Mouse (Mus musculus) CH12.LX (cell line): ENCODE measurements around the gene Fmo4. TPM values are rescaled to one million over a fixed set of nuclear protein-coding genes. Genes with fewer than 3 reads are reported as not detected.

Experiments used
- DNase-seq: peaks from one replicate; pipeline ENCODE4 v3.0.0-alpha.2; 2013; ENCODE audit errors: extremely low read depth
- H3K27ac ChIP-seq: 2 replicates; pipeline ENCODE4 v1.5.1; 2012; ENCODE audit warnings: low read depth, mild to moderate bottlenecking, control low read depth, moderate library complexity; ENCODE audit not compliant: insufficient read depth
- H3K27me3 ChIP-seq: replicated peaks from 2 replicates; pipeline ENCODE3; 2012; ENCODE audit warnings: inconsistent platforms
- H3K36me3 ChIP-seq, 2 experiments: replicated peaks in 1 of 2; 2 replicates each; pipeline versions ENCODE3 to v1.6.1; 2012; ENCODE audit warnings: inconsistent platforms in 1 of 2, low read length in 1 of 2, mild to moderate bottlenecking in 1 of 2, mixed read lengths in 1 of 2, moderate library complexity in 1 of 2; ENCODE audit not compliant: control insufficient read depth in 1 of 2, insufficient read depth in 1 of 2
- H3K4me1 ChIP-seq, 2 experiments: 2 replicates each; pipeline ENCODE4 v1.6.1; 2012; ENCODE audit warnings: inconsistent platforms in 1 of 2, moderate library complexity in 1 of 2; ENCODE audit not compliant: insufficient read depth in 2 of 2, control insufficient read depth in 1 of 2
- H3K4me2 ChIP-seq: 2 replicates; pipeline ENCODE4 v1.6.1; 2012; ENCODE audit warnings: low read depth, mild to moderate bottlenecking, control low read depth; ENCODE audit not compliant: poor library complexity, insufficient read depth, severe bottlenecking
- H3K4me3 ChIP-seq, 3 experiments: fragments of 150-350 bp in 1 of 3; sonication (generic) in 1 of 3; replicated peaks in 1 of 3; 2 replicates each; pipeline versions ENCODE3 to v1.5.1; 2011 to 2012; ENCODE audit warnings: low read depth in 2 of 3, low read length in 2 of 3, mild to moderate bottlenecking in 2 of 3, moderate library complexity in 2 of 3, control low read depth in 1 of 3, improper control_type of control experiment in 1 of 3, inconsistent platforms in 1 of 3, mixed read lengths in 1 of 3; ENCODE audit not compliant: poor library complexity in 1 of 3
- H3K79me2 ChIP-seq: replicated peaks from 2 replicates; pipeline ENCODE4 v1.6.1; 2012; ENCODE audit warnings: mild to moderate bottlenecking, moderate library complexity; ENCODE audit not compliant: control insufficient read depth, poor library complexity, insufficient read depth, severe bottlenecking; ENCODE audit errors: extremely low read depth
- H3K9ac ChIP-seq: 2 replicates; pipeline ENCODE4 v1.6.1; 2012; ENCODE audit warnings: low read depth, mild to moderate bottlenecking, control low read depth, moderate library complexity; ENCODE audit not compliant: insufficient read depth
- H3K9me3 ChIP-seq: replicated peaks from 2 replicates; pipeline ENCODE3; 2012; ENCODE audit warnings: low read length, inconsistent platforms, mixed read lengths
- ELF1 ChIP-seq: IDR thresholded peaks from 2 replicates; pipeline ENCODE4 v1.6.1; 2014; ENCODE audit warnings: low read depth, mild to moderate bottlenecking, inconsistent platforms, low read length, improper control_type of control experiment
- JUND ChIP-seq: conservative IDR thresholded peaks from 2 replicates; pipeline ENCODE4 v1.6.1; 2011; ENCODE audit warnings: low read depth, low read length, improper control_type of control experiment
- NRF1 ChIP-seq: IDR thresholded peaks from 2 replicates; pipeline ENCODE4 v1.6.1; 2014; ENCODE audit warnings: low read depth, mild to moderate bottlenecking, inconsistent platforms, low read length, improper control_type of control experiment, moderate library complexity
- POLR2A ChIP-seq: IDR thresholded peaks from 2 replicates; pipeline ENCODE4 v1.6.1; 2011; ENCODE audit warnings: low read depth, mild to moderate bottlenecking, improper control_type of control experiment, low read length
- dilution Hi-C: fragments of 300-500 bp; cut with MboI; formaldehyde crosslinking; loops from 2 replicates; pipeline ENCODE4 v1.14.3; 2020; ENCODE audit warnings: low sequenced_read_pairs; ENCODE audit not compliant: extremely low pct_unique_long_range_greater_than_20kb, extremely low pct_ligation_motif_present
- in situ Hi-C: fragments of 300-500 bp; cut with MboI; formaldehyde crosslinking; loops from 3 replicates; pipeline ENCODE4 v1.14.3; 2019; ENCODE audit warnings: low sequenced_read_pairs, low pct_ligation_motif_present, low pct_unique_long_range_greater_than_20kb, mixed read lengths
- polyA plus RNA-seq: library from polyadenylated mRNA; unstranded; fragments of >175 nt; gene quantifications from 2 replicates; pipeline ENCODE4 v1.2.1, GENCODE M21; 2012; ENCODE audit warnings: low read depth; ENCODE audit not compliant: insufficient read length
- total RNA-seq, 2 experiments: library from RNA; depleted of rRNA; stranded (reverse); fragments of 300-350 nt in 1 of 2; fragments of >200 nt in 1 of 2; gene quantifications; 2 replicates each; pipeline ENCODE4 v1.2.3; 2012 to 2014

Fmo4 gene
- total and polyA plus RNA-seq, 3 experiments: not detected

- Histone ChIP-seq H3K9me3 (no peaks in the 10 kb centered on the region), H3K27ac (no peak overlapping the region), H3K4me2 (no peak overlapping the region), H3K4me1 (peaks cover 2 to 7% of the 10 kb centered on the region in 2 experiments; a peak in 2 of 4 replicates), H3K36me3 (no peaks in the 10 kb centered on the region)
- dilution Hi-C loops: no loop called here
- TF ChIP-seq ELF1 (no peak), NRF1 (no peak)
- TF ChIP-seq, all 38 proteins: peak for 0
- in situ Hi-C loops: no loop called here
- no peaks in the 10 kb centered on the region for H3K79me2 ChIP-seq
- H3K9ac ChIP-seq: no peak overlapping the region
- H3K4me3 ChIP-seq: no peak overlapping the region
- no peaks in the 10 kb centered on the region for H3K27me3 ChIP-seq
- DNase-seq: no peak
These were observed 64.2 kb downstream of the Fmo4 start for GRCm38 (mm10) chr1:162749607-162750006.

DNA sequence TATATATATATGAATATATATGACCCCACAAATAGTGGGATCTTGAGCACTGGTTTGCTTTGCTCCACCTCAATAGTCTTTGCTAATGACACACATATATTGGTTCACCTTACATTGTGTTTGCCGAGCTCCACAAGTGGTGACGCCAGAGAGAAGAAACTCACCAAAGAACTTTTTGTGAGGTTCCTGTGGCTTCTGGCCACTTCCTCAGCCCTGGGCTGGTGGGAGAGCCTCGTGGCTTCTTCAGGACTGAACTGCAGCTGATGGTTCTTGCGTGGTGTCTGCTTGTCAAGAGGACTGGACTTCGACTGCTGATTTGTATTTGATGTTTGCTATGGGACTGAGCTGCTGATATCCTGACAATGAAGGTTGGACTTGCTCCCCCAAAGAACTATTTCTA lies 65.0 kb downstream of the Fmo4 start:
- TF ChIP-seq POLR2A (no peak), JUND (no peak)
- H3K4me3 ChIP-seq: no peak overlapping the region
- H3K27ac ChIP-seq: no peak overlapping the region
- no peaks in the 10 kb centered on the region for H3K36me3 ChIP-seq
- peaks cover 2 to 7% of the 10 kb centered on the region in 2 experiments; a peak in 2 of 4 replicates for H3K4me1 ChIP-seq
- H3K79me2 ChIP-seq: no peaks in the 10 kb centered on the region
- no peak overlapping the region for H3K4me2 ChIP-seq
- in situ Hi-C loops: no loop called here
- no peak overlapping the region for H3K9ac ChIP-seq
- H3K27me3 ChIP-seq: no peaks in the 10 kb centered on the region
- no peak for DNase-seq
- dilution Hi-C loops: no loop called here
- no peaks in the 10 kb centered on the region for H3K9me3 ChIP-seq

Other genes starting within 250 kb of the Fmo4 start
- gene Vamp4, start 243.5 kb downstream of the Fmo4 start, total RNA-seq (2012; rRNA removed): 17.9 and 18.0 TPM in 2 replicates
- gene Vamp4, start 243.5 kb downstream of the Fmo4 start, total RNA-seq (2014; rRNA removed): 38.5 and 46.0 TPM in 2 replicates
- 36.8 and 43.4 TPM in 2 replicates for gene Vamp4, start 243.5 kb downstream of the Fmo4 start, polyA plus RNA-seq
- not detected in 2 replicates for gene Myoc, start 174.8 kb downstream of the Fmo4 start, total RNA-seq (2012; rRNA removed)
- gene Myoc, start 174.8 kb downstream of the Fmo4 start, total RNA-seq (2014; rRNA removed): not detected in 2 replicates
- not detected in 2 replicates for gene Myoc, start 174.8 kb downstream of the Fmo4 start, polyA plus RNA-seq
- gene Myocos, start 155.8 kb downstream of the Fmo4 start, total RNA-seq (2012; rRNA removed): not detected in 2 replicates
- not detected in 2 replicates for gene Myocos, start 155.8 kb downstream of the Fmo4 start, total RNA-seq (2014; rRNA removed)
- not detected in 2 replicates for gene Myocos, start 155.8 kb downstream of the Fmo4 start, polyA plus RNA-seq
- gene Prrc2c, start 73.4 kb downstream of the Fmo4 start, total RNA-seq (2012; rRNA removed): 59.8 and 63.4 TPM in 2 replicates
- gene Prrc2c, start 73.4 kb downstream of the Fmo4 start, total RNA-seq (2014; rRNA removed): 26.4 and 30.9 TPM in 2 replicates
- gene Prrc2c, start 73.4 kb downstream of the Fmo4 start, polyA plus RNA-seq: 117 and 144 TPM in 2 replicates
- gene Fmo1, start 52.6 kb upstream of the Fmo4 start, total RNA-seq (2012; rRNA removed): not detected in 2 replicates
- not detected in 2 replicates for gene Fmo1, start 52.6 kb upstream of the Fmo4 start, total RNA-seq (2014; rRNA removed)
- gene Fmo1, start 52.6 kb upstream of the Fmo4 start, polyA plus RNA-seq: not detected in 2 replicates
- gene Fmo2, start 84.8 kb upstream of the Fmo4 start, total RNA-seq (2012; rRNA removed): not detected in 2 replicates
- gene Fmo2, start 84.8 kb upstream of the Fmo4 start, total RNA-seq (2014; rRNA removed): not detected in 2 replicates
- not detected in 2 replicates for gene Fmo2, start 84.8 kb upstream of the Fmo4 start, polyA plus RNA-seq
- not detected in 2 replicates for gene Fmo6, start 123.5 kb upstream of the Fmo4 start, total RNA-seq (2012; rRNA removed)
- not detected in 2 replicates for gene Fmo6, start 123.5 kb upstream of the Fmo4 start, total RNA-seq (2014; rRNA removed)
- gene Fmo6, start 123.5 kb upstream of the Fmo4 start, polyA plus RNA-seq: not detected in 2 replicates
- not detected in 2 replicates for gene Fmo3, start 170.6 kb upstream of the Fmo4 start, total RNA-seq (2012; rRNA removed)
- gene Fmo3, start 170.6 kb upstream of the Fmo4 start, total RNA-seq (2014; rRNA removed): not detected in 2 replicates
- not detected in 2 replicates for gene Fmo3, start 170.6 kb upstream of the Fmo4 start, polyA plus RNA-seq